Mouse (Mus musculus) heart, adult 2 months (tissue): ENCODE measurements at regions not wholly inside any gene's neighbourhood (a gene's known extent, or its start where the extent isn't known, plus 50 kb on each side); places are given as distances from the start of the nearest gene placed in this dataset.

ENCODE experiments used
- DNase-seq, 2 experiments: peaks; one replicate each; pipeline ENCODE4 v3.0.0; 2021
- H3K27ac ChIP-seq: fragments of 200-600 bp; 2 replicates; pipeline ENCODE4 v1.8.1; 2022
- H3K27me3 ChIP-seq: fragments of 200-500 bp; 2 replicates; pipeline ENCODE4 v1.6.1; 2012; ENCODE audit warnings: mild to moderate bottlenecking, low read length, inconsistent platforms, mixed read lengths; ENCODE audit not compliant: control insufficient read depth, insufficient read depth
- H3K36me3 ChIP-seq: fragments of 200-500 bp; 2 replicates; pipeline ENCODE4 v1.6.1; 2012; ENCODE audit warnings: low read length, inconsistent platforms; ENCODE audit not compliant: control insufficient read depth, insufficient read depth
- H3K4me1 ChIP-seq: fragments of 200-500 bp; 2 replicates; pipeline ENCODE4 v1.6.1; 2011; ENCODE audit warnings: low read length; ENCODE audit not compliant: control insufficient read depth, insufficient read depth
- H3K4me3 ChIP-seq: fragments of 200-600 bp; 2 replicates; pipeline ENCODE4 v1.8.1; 2022
- H3K79me2 ChIP-seq: fragments of 200-500 bp; replicated peaks from 2 replicates; pipeline ENCODE4 v1.6.1; 2012; ENCODE audit warnings: mild to moderate bottlenecking, inconsistent platforms, low read length, moderate library complexity, mixed read lengths; ENCODE audit not compliant: control insufficient read depth, insufficient read depth
- H3K9ac ChIP-seq: fragments of 200-500 bp; 2 replicates; pipeline ENCODE4 v1.6.1; 2012; ENCODE audit warnings: low read depth, mild to moderate bottlenecking, control low read depth, inconsistent platforms, low read length, mixed read lengths
- CTCF ChIP-seq: fragments of 200-600 bp; IDR thresholded peaks from 2 replicates; pipeline ENCODE4 v1.8.1; 2022; ENCODE audit warnings: antibody characterized with exemption, mild to moderate bottlenecking, moderate library complexity
- EP300 ChIP-seq: fragments of 200-500 bp; IDR thresholded peaks from 2 replicates; pipeline ENCODE4 v1.6.1; 2011; ENCODE audit warnings: low read depth, low read length, control low read depth; ENCODE audit not compliant: insufficient read depth
- POLR2A ChIP-seq: fragments of 200-500 bp; IDR thresholded peaks from 2 replicates; pipeline ENCODE4 v1.6.1; 2011; ENCODE audit warnings: mild to moderate bottlenecking, low read depth, low read length, control low read depth; ENCODE audit not compliant: insufficient read depth
- WGBS: fragments of 180-500 bp; shearing (Covaris S2); methylation state at CpG from one replicate; pipeline ENCODE4 v1.1.7; 2018; 5-methylcytosine and 5-hydroxymethylcytosine counted together
- intact Hi-C: fragments of 180-260 bp; cut with DNase I; formaldehyde crosslinking; loops from one replicate; pipeline ENCODE4 v1.15.1; 2025

DNA sequence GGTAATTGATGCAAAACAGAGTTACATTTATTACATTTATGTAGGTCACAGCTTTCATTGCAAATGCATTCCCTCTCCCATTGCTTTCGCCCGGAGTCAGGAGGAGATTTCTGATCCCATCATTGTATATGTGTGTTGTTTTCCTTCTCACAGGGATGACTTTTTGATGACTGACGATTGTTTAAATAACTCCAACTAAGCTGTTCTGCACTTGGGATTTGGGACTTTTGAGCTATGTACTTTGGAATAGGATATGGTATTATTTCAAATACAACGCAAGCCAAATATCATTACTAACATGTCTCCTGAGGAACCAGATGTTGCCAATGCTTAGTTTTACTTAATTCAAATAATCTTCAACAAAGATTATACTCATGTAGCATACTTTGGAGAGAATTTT is 269.8 kb upstream of the Klf4 start:
- TF ChIP-seq CTCF (no peak), EP300 (no peak), POLR2A (no peak)
- H3K36me3 ChIP-seq, result no peaks in the 10 kb centered on the region
- no peaks in the 10 kb centered on the region for H3K27me3 ChIP-seq
- H3K4me1 ChIP-seq, result no peaks in the 10 kb centered on the region; the same call in none of the 2 replicates
- no peak overlapping the region for H3K4me3 ChIP-seq
- WGBS, result 84% methylated on average over 4 of the region's 4 CpGs
- H3K27ac ChIP-seq, result no peak overlapping the region
- no peak overlapping the region for H3K9ac ChIP-seq
- DNase-seq, result no peak
- intact Hi-C loops, result no loop called here
- no peaks in the 10 kb centered on the region for H3K79me2 ChIP-seq

DNA sequence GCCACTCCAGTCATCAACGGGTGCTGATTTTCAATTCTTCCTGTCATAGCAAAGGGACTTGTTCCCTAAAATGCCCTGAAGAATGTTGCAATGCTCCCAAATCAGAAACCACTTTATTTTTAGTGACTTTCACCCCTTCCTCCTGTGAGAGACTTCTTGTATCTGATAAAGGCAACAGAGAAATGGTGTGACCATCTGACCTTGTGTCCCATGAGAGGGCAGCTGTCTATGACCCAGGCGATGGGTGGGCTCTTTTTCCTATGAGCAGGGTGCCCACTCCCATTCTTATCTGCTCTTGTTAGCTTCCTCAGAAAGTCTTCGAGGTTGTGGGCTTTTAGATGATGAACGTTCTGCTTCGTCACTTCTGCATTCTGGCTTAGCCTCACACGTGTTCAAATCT is 265.8 kb upstream of the Klf4 start:
- Histone ChIP-seq H3K9ac (no peak overlapping the region), H3K27me3 (no peaks in the 10 kb centered on the region), H3K4me3 (no peak overlapping the region), H3K79me2 (no peaks in the 10 kb centered on the region), H3K27ac (no peak overlapping the region), H3K4me1 (no peaks in the 10 kb centered on the region; the same call in 1 of the 2 replicates), H3K36me3 (no peaks in the 10 kb centered on the region)
- 67% methylated on average over 6 of the region's 6 CpGs for WGBS
- DNase-seq, result peak in 1 of 2 experiments; percentile 15
- intact Hi-C loops, result no loop called here
- TF ChIP-seq EP300 (no peak), CTCF (no peak), POLR2A (no peak)

DNA sequence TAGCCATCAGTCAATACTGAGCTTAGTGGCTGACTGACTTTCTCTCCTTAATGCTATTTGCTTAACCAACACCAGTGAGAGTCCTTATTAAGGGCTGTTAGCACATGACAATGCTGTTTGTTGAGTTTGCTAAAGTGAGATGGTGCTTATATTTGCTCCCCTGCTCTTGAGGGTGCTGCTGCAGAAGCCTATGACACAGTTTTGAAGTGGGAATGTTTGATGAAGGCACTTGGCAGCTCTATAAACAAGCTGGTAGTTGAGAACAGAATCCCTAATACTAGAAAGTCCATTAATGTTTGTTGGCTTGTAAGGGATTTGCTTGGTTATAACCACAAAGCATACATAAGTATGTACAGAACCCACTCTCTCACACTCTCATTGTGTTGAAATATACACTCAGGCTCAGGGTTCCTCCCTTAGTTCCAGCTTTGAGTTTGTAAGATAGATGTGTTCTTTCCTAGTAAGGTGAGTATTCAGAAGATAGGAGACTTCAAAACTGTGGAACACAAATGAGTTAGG is 249.1 kb upstream of the Klf4 start:
- Histone ChIP-seq H3K4me3 (no peak overlapping the region), H3K27ac (no peak overlapping the region), H3K4me1 (no peaks in the 10 kb centered on the region), H3K79me2 (no peaks in the 10 kb centered on the region), H3K36me3 (no peaks in the 10 kb centered on the region), H3K9ac (no peak overlapping the region), H3K27me3 (no peaks in the 10 kb centered on the region)
- no peak for TF ChIP-seq CTCF
- TF ChIP-seq EP300, result no peak
- intact Hi-C loops, result loop anchor here (2.0 kb wide), 1 partner anchor 21 kb away; no protein-coding TSS in a partner anchor
- DNase-seq, result no peak

DNA sequence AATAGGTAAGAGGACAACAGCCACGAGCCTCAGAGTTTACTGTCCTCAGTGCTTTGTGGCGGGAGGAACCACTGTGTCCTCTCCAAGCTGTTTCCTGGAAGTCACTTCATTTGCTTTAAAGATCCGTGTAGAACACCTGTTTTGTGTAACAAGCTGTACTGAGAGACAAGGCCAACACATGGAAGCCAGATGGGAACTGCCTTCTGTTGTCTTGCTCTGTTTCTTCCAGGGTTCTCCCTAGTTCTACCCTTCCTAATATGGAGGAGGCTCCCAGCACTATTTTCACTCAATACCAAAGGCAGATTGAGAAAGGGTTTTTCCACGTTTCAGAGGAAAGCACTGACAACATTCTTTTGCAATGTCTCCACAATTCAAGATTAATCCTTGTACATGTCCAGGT is 247.3 kb upstream of the Klf4 start:
- no peaks in the 10 kb centered on the region for H3K27me3 ChIP-seq
- 66% methylated on average over 4 of the region's 4 CpGs for WGBS

DNA sequence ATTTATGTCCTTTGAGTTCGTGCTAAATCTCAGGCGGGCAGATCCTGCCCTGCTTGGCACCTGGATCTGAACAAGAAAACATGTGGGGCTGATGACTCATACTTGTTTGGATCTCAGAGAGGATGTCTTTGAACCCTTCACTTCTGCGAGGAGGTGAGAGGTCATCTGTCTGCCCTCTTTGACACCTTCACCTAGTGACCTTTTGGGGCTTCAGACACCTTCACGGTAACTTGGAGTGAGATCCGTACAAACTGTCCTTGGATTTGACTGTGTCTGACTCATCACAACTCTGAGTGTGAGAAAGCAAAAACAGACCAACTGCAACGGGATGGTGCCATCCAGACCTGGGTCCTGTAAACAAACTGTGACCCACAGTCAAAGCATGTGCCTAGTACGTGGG is 243.6 kb upstream of the Klf4 start:
- Histone ChIP-seq H3K4me3 (no peak overlapping the region), H3K27ac (no peak overlapping the region), H3K4me1 (no peaks in the 10 kb centered on the region), H3K79me2 (no peaks in the 10 kb centered on the region), H3K9ac (no peak overlapping the region), H3K36me3 (no peaks in the 10 kb centered on the region), H3K27me3 (no peaks in the 10 kb centered on the region)
- TF ChIP-seq POLR2A (no peak), CTCF (no peak), EP300 (no peak)
- 62% methylated on average over 7 of the region's 7 CpGs for WGBS
- intact Hi-C loops, result no loop called here
- DNase-seq, result no peak

More for the DNA sequence above, 247.3 kb upstream of the Klf4 start:
- H3K9ac ChIP-seq, result no peak overlapping the region
- TF ChIP-seq CTCF (no peak), POLR2A (no peak), EP300 (no peak)
- no peak for DNase-seq
- H3K4me1 ChIP-seq, result no peaks in the 10 kb centered on the region
- no peaks in the 10 kb centered on the region for H3K36me3 ChIP-seq
- intact Hi-C loops, result no loop called here
- H3K4me3 ChIP-seq, result no peak overlapping the region
- H3K27ac ChIP-seq, result no peak overlapping the region
- H3K79me2 ChIP-seq, result no peaks in the 10 kb centered on the region

DNA sequence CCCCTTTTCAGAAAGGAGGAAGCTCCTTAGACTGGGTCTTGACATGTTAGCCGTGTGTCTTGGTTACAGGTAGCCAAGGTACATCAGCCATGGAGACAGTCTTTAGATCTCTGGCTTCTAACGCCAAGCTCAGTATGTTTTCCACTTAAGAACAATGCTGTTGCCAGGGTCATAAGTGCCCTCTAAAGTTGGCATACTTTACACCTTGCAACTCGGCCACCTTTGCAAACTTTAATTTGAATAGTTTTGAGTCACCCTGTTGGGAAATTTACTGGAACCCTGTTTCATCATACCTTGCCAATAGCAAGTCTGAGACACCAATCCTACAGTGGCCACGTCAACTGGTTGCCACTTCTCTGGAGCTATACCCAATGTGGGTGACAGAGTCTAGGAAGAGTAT is 242.3 kb upstream of the Klf4 start:
- H3K27ac ChIP-seq, result no peak overlapping the region
- DNase-seq, result no peak
- no peak overlapping the region for H3K4me3 ChIP-seq
- no peaks in the 10 kb centered on the region for H3K79me2 ChIP-seq
- no peak for TF ChIP-seq POLR2A
- TF ChIP-seq EP300, result no peak
- TF ChIP-seq CTCF, result no peak
- H3K4me1 ChIP-seq, result no peaks in the 10 kb centered on the region
- no peaks in the 10 kb centered on the region for H3K27me3 ChIP-seq
- no peaks in the 10 kb centered on the region for H3K36me3 ChIP-seq
- intact Hi-C loops, result no loop called here
- WGBS, result 85% methylated on average over 4 of the region's 4 CpGs
- H3K9ac ChIP-seq, result no peak overlapping the region

DNA sequence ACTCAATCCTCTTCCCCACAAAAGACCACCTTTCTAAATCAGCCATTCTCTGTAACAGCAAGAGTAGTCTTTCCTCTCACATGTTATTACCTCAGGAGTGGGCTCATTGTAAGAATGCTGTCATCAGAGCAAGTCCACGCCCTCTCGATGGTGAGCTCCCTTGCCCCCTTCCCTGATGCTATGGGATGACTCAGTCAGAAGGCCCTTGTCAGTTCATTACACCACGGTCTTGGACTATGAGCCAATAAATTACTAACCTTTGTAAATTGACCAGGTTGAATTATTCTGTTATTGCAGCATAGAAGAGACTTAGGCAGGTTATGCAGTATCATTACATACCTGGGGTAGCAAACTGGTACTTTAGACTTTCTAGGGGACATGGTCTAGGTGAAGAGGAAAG is 237.4 kb upstream of the Klf4 start:
- Histone ChIP-seq H3K4me1 (no peaks in the 10 kb centered on the region), H3K79me2 (no peaks in the 10 kb centered on the region), H3K27ac (no peak overlapping the region), H3K4me3 (no peak overlapping the region), H3K36me3 (no peaks in the 10 kb centered on the region), H3K9ac (no peak overlapping the region), H3K27me3 (no peaks in the 10 kb centered on the region)
- 83% methylated on average over 3 of the region's 3 CpGs for WGBS
- TF ChIP-seq POLR2A (no peak), EP300 (no peak), CTCF (no peak)
- no peak for DNase-seq
- intact Hi-C loops, result no loop called here
